Comparison of ENCODE assay signal across 21 mouse cellular contexts in the genomic region with DNA sequence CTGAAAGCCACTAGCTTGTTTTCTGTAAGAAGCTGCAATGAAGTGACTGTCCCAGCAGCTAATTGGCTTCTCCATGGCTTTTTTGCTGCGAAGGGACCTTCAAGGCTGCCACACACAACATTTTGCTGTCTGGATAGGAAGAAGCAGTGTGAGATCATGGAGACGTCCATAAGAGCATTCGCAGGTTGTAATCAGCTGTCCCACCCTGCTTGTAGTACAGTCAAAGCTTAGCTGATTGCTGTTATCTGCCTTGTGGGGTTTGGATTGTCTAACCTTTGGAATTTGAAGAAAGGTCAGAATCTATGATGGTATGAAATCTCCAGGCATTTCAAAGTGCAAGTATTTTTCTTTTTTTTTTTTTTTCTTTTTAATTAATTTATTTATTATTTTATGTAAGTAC. TPM values are rescaled to one million over a fixed set of nuclear protein-coding genes. Genes with fewer than 3 reads are reported as not detected.
DNase-seq lines count a peak whose midpoint lies in the region; ATAC-seq and TF ChIP-seq lines count a peak whose summit lies in the region.
"Had no signal": no experiment of that assay in that cellular context is flagged by ENCODE, and none has a peak within 500 bp of the region (broad histone marks: within the 10 kb centered on the region; RNA-seq: fewer than 3 reads in every experiment).

No protein-coding gene starts in this region.

- WGBS in liver, embryonic 13.5 days (ENCODE audit: insufficient replicate concordance), result 44% methylated on average over 3 of the region's 3 CpGs
- 49% methylated on average over 3 of the region's 3 CpGs for WGBS in intestine, postnatal 0 days

- 0 out of 2 replicates have a peak overlapping the region, but pooled peaks have one; percentile 15 for H3K27ac ChIP-seq in liver, embryonic 13.5 days
- H3K27ac ChIP-seq in intestine, postnatal 0 days (ENCODE audit: low read depth, low read length), result peak overlapping the region; percentile 68
- H3K27ac ChIP-seq: embryonic facial prominence, embryonic 15.5 days; forebrain, embryonic 10.5 days; gastrocnemius, adult 2 months; heart, adult 2 months; hindbrain, embryonic 10.5 days; hindbrain, embryonic 14.5 days had no signal

- H3K4me3 ChIP-seq in liver, embryonic 13.5 days (replicated peaks), result no peak overlapping the region
- H3K4me3 ChIP-seq in intestine, postnatal 0 days (ENCODE audit: low read depth, low read length), result no peak overlapping the region
- H3K4me3 ChIP-seq: embryonic facial prominence, embryonic 15.5 days; erythroblast, embryonic 14.5 days; forebrain, embryonic 10.5 days; gastrocnemius, adult 2 months; heart, adult 2 months; heart, embryonic 12.5 days; hindbrain, embryonic 10.5 days had no signal

- H3K9ac ChIP-seq in liver, embryonic 13.5 days, result no peak overlapping the region
- H3K9ac ChIP-seq in intestine, postnatal 0 days (ENCODE audit: low read depth, low read length), result no peak overlapping the region
- H3K9ac ChIP-seq: embryonic facial prominence, embryonic 15.5 days; heart, embryonic 12.5 days; hindbrain, embryonic 14.5 days had no signal

- H3K4me1 ChIP-seq in liver, embryonic 13.5 days (replicated peaks), result peaks cover 11% of the 10 kb centered on the region
- H3K4me1 ChIP-seq in intestine, postnatal 0 days (replicated peaks; ENCODE audit: control insufficient read depth, insufficient read depth, low read length), result no peaks in the 10 kb centered on the region

- H3K4me2 ChIP-seq in liver, embryonic 13.5 days, result no peak overlapping the region
- no peak overlapping the region for H3K4me2 ChIP-seq in intestine, postnatal 0 days (replicated peaks; ENCODE audit: low read depth)
- H3K4me2 ChIP-seq: embryonic facial prominence, embryonic 15.5 days; heart, embryonic 12.5 days; hindbrain, embryonic 14.5 days had no signal

- ATAC-seq in liver, embryonic 13.5 days (ENCODE audit: low read depth), result peak; percentile 64
- peak; percentile 84 for ATAC-seq in intestine, postnatal 0 days
- ATAC-seq in megakaryocyte-erythroid progenitor cell, adult 5-6 weeks (replicated peaks; ENCODE audit: low FRiP score, low TSS enrichment, poor library complexity, severe bottlenecking), result peak; percentile 86
- ATAC-seq: forebrain, embryonic 14.5 days had no signal

- peak; percentile 9 for DNase-seq in liver, embryonic 13.5 days
- DNase-seq in liver, result no peak
- DNase-seq in gastrocnemius, postnatal 4 days (ENCODE audit: low spot score in 2 of 2), result no peak
- no peak for DNase-seq in layer of hippocampus, postnatal 25 days (ENCODE audit: extremely low spot score in 1 of 2, low spot score in 1 of 2)
- DNase-seq: adrenal gland, adult 2 months; adrenal gland, postnatal 25 days; cerebellum, adult 2 months; cerebellum, postnatal 10 days; embryo, embryonic 11 days; gastrocnemius, adult 2 months; gastrocnemius, postnatal 36 days; heart, adult 2 months had no signal

- H3K27me3 ChIP-seq in liver, embryonic 13.5 days, result no peaks in the 10 kb centered on the region
- no peaks in the 10 kb centered on the region for H3K27me3 ChIP-seq in intestine, postnatal 0 days (replicated peaks; ENCODE audit: control insufficient read depth, insufficient read depth, low read length)
- H3K27me3 ChIP-seq: embryonic facial prominence, embryonic 15.5 days; heart, embryonic 12.5 days had no signal

- peaks cover 86% of the 10 kb centered on the region for H3K36me3 ChIP-seq in liver, embryonic 13.5 days
- peaks cover 55% of the 10 kb centered on the region for H3K36me3 ChIP-seq in intestine, postnatal 0 days (ENCODE audit: control insufficient read depth, insufficient read depth)

- no peaks in the 10 kb centered on the region for H3K9me3 ChIP-seq in liver, embryonic 13.5 days (replicated peaks)
- no peaks in the 10 kb centered on the region for H3K9me3 ChIP-seq in intestine, postnatal 0 days (ENCODE audit: control insufficient read depth)
- H3K9me3 ChIP-seq: embryonic facial prominence, embryonic 15.5 days; forebrain, embryonic 10.5 days; heart, embryonic 12.5 days; hindbrain, embryonic 10.5 days had no signal

- no peak for TF ChIP-seq CTCF in intestine, postnatal 0 days (IDR thresholded peaks at IDR 0.05; ENCODE audit: low read depth)

RNA-seq across cellular contexts. Expression of a gene that starts 7.3 kb away (rescaled TPM):
- polyA plus RNA-seq in liver, embryonic 13.5 days (2015; fragmentation: Nextera tagmentation; extraction: Ambion mirVana), result 8.3 TPM in 2 replicates
- 7.1 and 8.0 TPM in 2 replicates for polyA plus RNA-seq in intestine, postnatal 0 days (2015; fragmentation: Nextera tagmentation; extraction: Ambion mirVana)
- total RNA-seq in megakaryocyte-erythroid progenitor cell, adult 5-6 weeks (2014; fragmentation: Nextera tagmentation), result 10.0 and 10.3 TPM in 2 replicates
- total RNA-seq in megakaryocyte-erythroid progenitor cell, adult 5-6 weeks (2017), result 7.1 and 8.9 TPM in 2 replicates
- 10 to 100 TPM; 13.2 to 14.1 TPM for total RNA-seq in gastrocnemius, postnatal 4 days (2021)
- total RNA-seq in layer of hippocampus, postnatal 25 days (2021), result 1 to 10 TPM; 8.6 to 9.5 TPM

RNA-seq across cellular contexts. Expression of a gene that starts 7.4 kb away (rescaled TPM):
- polyA plus RNA-seq in liver, embryonic 13.5 days (2015; fragmentation: Nextera tagmentation; extraction: Ambion mirVana), result 18.7 and 22.1 TPM in 2 replicates
- polyA plus RNA-seq in intestine, postnatal 0 days (2015; fragmentation: Nextera tagmentation; extraction: Ambion mirVana), result 26.3 and 29.3 TPM in 2 replicates
- 37.7 and 39.4 TPM in 2 replicates for total RNA-seq in megakaryocyte-erythroid progenitor cell, adult 5-6 weeks (2014; fragmentation: Nextera tagmentation)
- 30.4 and 44.2 TPM in 2 replicates for total RNA-seq in megakaryocyte-erythroid progenitor cell, adult 5-6 weeks (2017)
- 10 to 100 TPM; 53.0 to 57.4 TPM for total RNA-seq in gastrocnemius, postnatal 4 days (2021)
- 10 to 100 TPM; 50.9 to 61.2 TPM for total RNA-seq in layer of hippocampus, postnatal 25 days (2021)

RNA-seq across cellular contexts. Expression of a gene that starts 27.3 kb away (rescaled TPM):
- polyA plus RNA-seq in liver, embryonic 13.5 days (2015; fragmentation: Nextera tagmentation; extraction: Ambion mirVana), result 562 and 589 TPM in 2 replicates
- polyA plus RNA-seq in intestine, postnatal 0 days (2015; fragmentation: Nextera tagmentation; extraction: Ambion mirVana), result 956 and 957 TPM in 2 replicates
- 337 and 365 TPM in 2 replicates for total RNA-seq in megakaryocyte-erythroid progenitor cell, adult 5-6 weeks (2014; fragmentation: Nextera tagmentation)
- total RNA-seq in megakaryocyte-erythroid progenitor cell, adult 5-6 weeks (2017), result 59.5 and 174 TPM in 2 replicates
- total RNA-seq in gastrocnemius, postnatal 4 days (2021), result 100 to 1,000 TPM; 476 to 560 TPM
- total RNA-seq in layer of hippocampus, postnatal 25 days (2021), result 100 to 1,000 TPM; 287 to 320 TPM

RNA-seq across cellular contexts. Expression of a gene that starts 53.4 kb away (rescaled TPM):
- 39.7 and 41.9 TPM in 2 replicates for polyA plus RNA-seq in liver, embryonic 13.5 days (2015; fragmentation: Nextera tagmentation; extraction: Ambion mirVana)
- 59.9 and 71.1 TPM in 2 replicates for polyA plus RNA-seq in intestine, postnatal 0 days (2015; fragmentation: Nextera tagmentation; extraction: Ambion mirVana)
- 39.0 and 40.3 TPM in 2 replicates for total RNA-seq in megakaryocyte-erythroid progenitor cell, adult 5-6 weeks (2014; fragmentation: Nextera tagmentation)
- 22.4 and 23.8 TPM in 2 replicates for total RNA-seq in megakaryocyte-erythroid progenitor cell, adult 5-6 weeks (2017)
- 10 to 100 TPM; 47.7 to 52.9 TPM for total RNA-seq in gastrocnemius, postnatal 4 days (2021)
- 10 to 100 TPM; 26.2 to 30.5 TPM for total RNA-seq in layer of hippocampus, postnatal 25 days (2021)

RNA-seq across cellular contexts. Expression of a gene that starts 58.4 kb away (rescaled TPM):
- 13.5 and 16.0 TPM in 2 replicates for polyA plus RNA-seq in liver, embryonic 13.5 days (2015; fragmentation: Nextera tagmentation; extraction: Ambion mirVana)
- polyA plus RNA-seq in intestine, postnatal 0 days (2015; fragmentation: Nextera tagmentation; extraction: Ambion mirVana), result 3.9 and 4.5 TPM in 2 replicates
- 37.8 and 43.2 TPM in 2 replicates for total RNA-seq in megakaryocyte-erythroid progenitor cell, adult 5-6 weeks (2014; fragmentation: Nextera tagmentation)
- total RNA-seq in megakaryocyte-erythroid progenitor cell, adult 5-6 weeks (2017), result 17.7 and 21.8 TPM in 2 replicates
- total RNA-seq in gastrocnemius, postnatal 4 days (2021), result 1 to 10 TPM; 2.0 to 2.4 TPM
- total RNA-seq in layer of hippocampus, postnatal 25 days (2021), result 1 to 10 TPM; 1.3 to 1.4 TPM
